Mouse (Mus musculus) C2C12 (cell line): ENCODE data around the gene Tnfrsf19. TPM values are rescaled to one million over a fixed set of nuclear protein-coding genes. Genes with fewer than 3 reads are reported as not detected.

Source experiments
- H3K27me3 ChIP-seq: one replicate; pipeline ENCODE4 v1.6.1; 2011; ENCODE audit not compliant: control insufficient read depth, insufficient read depth, insufficient read length
- H3K36me3 ChIP-seq: one replicate; pipeline ENCODE4 v1.6.1; 2011; ENCODE audit not compliant: control insufficient read depth, insufficient read depth
- H3K4me3 ChIP-seq: one replicate; pipeline ENCODE4 v1.5.1; 2011; ENCODE audit warnings: mild to moderate bottlenecking, control low read depth; ENCODE audit not compliant: poor library complexity, insufficient read depth, severe bottlenecking
- H3K79me2 ChIP-seq: one replicate; pipeline ENCODE4 v1.6.1; 2011; ENCODE audit not compliant: control insufficient read depth, insufficient read depth
- H3K79me3 ChIP-seq: one replicate; pipeline ENCODE4 v1.6.1; 2011; ENCODE audit warnings: low read depth, control low read depth
- H3ac ChIP-seq: one replicate; pipeline ENCODE3; 2011; ENCODE audit warnings: low read depth; ENCODE audit not compliant: control insufficient read depth, insufficient read length
- CEBPB ChIP-seq: IDR thresholded peaks from one replicate; pipeline ENCODE4 v1.6.1; 2011; ENCODE audit warnings: low read depth, mild to moderate bottlenecking, control low read depth, moderate library complexity
- CTCF ChIP-seq: IDR thresholded peaks from one replicate; pipeline ENCODE4 v1.5.1; 2011; ENCODE audit not compliant: control insufficient read depth, insufficient read depth, insufficient read length
- FOSL1 ChIP-seq: IDR thresholded peaks from one replicate; pipeline ENCODE4 v1.8.0; 2011; ENCODE audit warnings: mild to moderate bottlenecking, low read length; ENCODE audit not compliant: poor library complexity, insufficient read depth, severe bottlenecking
- MAX ChIP-seq: IDR thresholded peaks from one replicate; pipeline ENCODE4 v1.6.1; 2011; ENCODE audit warnings: mild to moderate bottlenecking, control low read depth
- MYOD1 ChIP-seq: IDR thresholded peaks from one replicate; pipeline ENCODE4 v1.6.1; 2011; ENCODE audit warnings: low read depth; ENCODE audit not compliant: control insufficient read depth, insufficient read length
- MYOG ChIP-seq: IDR thresholded peaks from one replicate; pipeline ENCODE4 v1.6.1; 2011; ENCODE audit not compliant: control insufficient read depth, insufficient read length; ENCODE audit errors: extremely low read depth
- USF1 ChIP-seq: IDR thresholded peaks from one replicate; pipeline ENCODE4 v1.6.1; 2011; ENCODE audit warnings: low read depth, mild to moderate bottlenecking, control low read depth, moderate library complexity
- polyA plus RNA-seq: library from polyadenylated mRNA; unstranded; fragments of >200 nt; fragmentation: generic; extraction: Trizol; gene quantifications from one replicate; pipeline ENCODE4 v1.2.1, GENCODE M21; 2012; ENCODE audit warnings: missing spikeins

The Tnfrsf19 gene
- polyA plus RNA-seq, 1 experiment, result not detected

GRCm38 (mm10) chr14:60996556-60996955 lies 49.7 kb downstream of the Tnfrsf19 start:
- Histone ChIP-seq H3K79me3 (no peaks in the 10 kb centered on the region), H3ac (no peak overlapping the region), H3K36me3 (no peaks in the 10 kb centered on the region), H3K79me2 (no peaks in the 10 kb centered on the region), H3K4me3 (no peak overlapping the region), H3K27me3 (peaks cover 21% of the 10 kb centered on the region)
- no peak for TF ChIP-seq CTCF
- TF ChIP-seq MYOG, result no peak
- TF ChIP-seq CEBPB, result no peak
- no peak for TF ChIP-seq MYOD1
- TF ChIP-seq MAX, result no peak
- TF ChIP-seq FOSL1, result no peak
- no peak for TF ChIP-seq USF1

- no peak for TF ChIP-seq CTCF
- TF ChIP-seq CEBPB, result no peak
- peak; percentile 90 for TF ChIP-seq MAX
- no peak for TF ChIP-seq MYOG
- no peak for TF ChIP-seq MYOD1
- peak; percentile 97 for TF ChIP-seq USF1
- peak; percentile 38 for TF ChIP-seq FOSL1
- no peaks in the 10 kb centered on the region for H3K36me3 ChIP-seq
- H3K4me3 ChIP-seq, result no peak overlapping the region
- H3ac ChIP-seq, result no peak overlapping the region
- H3K27me3 ChIP-seq, result peaks cover 6% of the 10 kb centered on the region
- no peaks in the 10 kb centered on the region for H3K79me3 ChIP-seq
- H3K79me2 ChIP-seq, result no peaks in the 10 kb centered on the region
These were observed 52.8 kb downstream of the Tnfrsf19 start for GRCm38 (mm10) chr14:60993506-60993905.

- Histone ChIP-seq H3K27me3 (peaks cover 3% of the 10 kb centered on the region), H3ac (no peak overlapping the region), H3K79me2 (no peaks in the 10 kb centered on the region), H3K4me3 (no peak overlapping the region), H3K36me3 (no peaks in the 10 kb centered on the region), H3K79me3 (no peaks in the 10 kb centered on the region)
- no peak for TF ChIP-seq MYOD1
- no peak for TF ChIP-seq CEBPB
- no peak for TF ChIP-seq FOSL1
- TF ChIP-seq CTCF, result no peak
- TF ChIP-seq MYOG, result no peak
- no peak for TF ChIP-seq MAX
- no peak for TF ChIP-seq USF1
These were observed 53.2 kb downstream of the Tnfrsf19 start for GRCm38 (mm10) chr14:60993092-60993491.

GRCm38 (mm10) chr14:60992144-60992543 lies 54.1 kb downstream of the Tnfrsf19 start:
- Histone ChIP-seq H3K27me3 (peaks cover 3% of the 10 kb centered on the region), H3K4me3 (no peak overlapping the region), H3K79me3 (no peaks in the 10 kb centered on the region), H3ac (no peak overlapping the region), H3K36me3 (no peaks in the 10 kb centered on the region), H3K79me2 (no peaks in the 10 kb centered on the region)
- TF ChIP-seq USF1, result no peak
- TF ChIP-seq MYOD1, result no peak
- TF ChIP-seq CEBPB, result no peak
- no peak for TF ChIP-seq FOSL1
- no peak for TF ChIP-seq MAX
- TF ChIP-seq MYOG, result no peak
- TF ChIP-seq CTCF, result no peak

- Histone ChIP-seq H3K27me3 (peaks cover 10% of the 10 kb centered on the region), H3K79me3 (no peaks in the 10 kb centered on the region), H3K36me3 (no peaks in the 10 kb centered on the region), H3K79me2 (no peaks in the 10 kb centered on the region), H3K4me3 (no peak overlapping the region), H3ac (no peak overlapping the region)
- TF ChIP-seq MYOG, result no peak
- TF ChIP-seq MYOD1, result no peak
These were observed 58.1 kb downstream of the Tnfrsf19 start for GRCm38 (mm10) chr14:60988228-60988627.

- H3K79me2 ChIP-seq, result no peaks in the 10 kb centered on the region
- TF ChIP-seq MYOD1 (no peak), MYOG (no peak), USF1 (no peak), FOSL1 (no peak), CTCF (no peak), CEBPB (no peak), MAX (no peak)
- no peak overlapping the region for H3K4me3 ChIP-seq
- no peak overlapping the region for H3ac ChIP-seq
- H3K36me3 ChIP-seq, result no peaks in the 10 kb centered on the region
- H3K27me3 ChIP-seq, result peaks cover 10% of the 10 kb centered on the region
- no peaks in the 10 kb centered on the region for H3K79me3 ChIP-seq
These were observed 59.4 kb downstream of the Tnfrsf19 start for GRCm38 (mm10) chr14:60986926-60987325.

GRCm38 (mm10) chr14:60985077-60985476 lies 61.2 kb downstream of the Tnfrsf19 start:
- Histone ChIP-seq H3K36me3 (no peaks in the 10 kb centered on the region), H3K79me3 (no peaks in the 10 kb centered on the region), H3K79me2 (no peaks in the 10 kb centered on the region), H3ac (no peak overlapping the region), H3K27me3 (peaks cover 10% of the 10 kb centered on the region), H3K4me3 (no peak overlapping the region)
- TF ChIP-seq CEBPB, result no peak
- TF ChIP-seq MYOD1, result no peak
- TF ChIP-seq MAX, result no peak
- TF ChIP-seq CTCF, result no peak
- no peak for TF ChIP-seq FOSL1
- TF ChIP-seq MYOG, result no peak
- TF ChIP-seq USF1, result no peak
